Mouse (Mus musculus): ENCODE results near the gene Cmc1.
"Not testable (repeated sequence)": the region's sequence is repeated elsewhere in the genome, so short reads cannot be mapped to it uniquely, and the experiment has no call there.

The Cmc1 gene

DNA sequence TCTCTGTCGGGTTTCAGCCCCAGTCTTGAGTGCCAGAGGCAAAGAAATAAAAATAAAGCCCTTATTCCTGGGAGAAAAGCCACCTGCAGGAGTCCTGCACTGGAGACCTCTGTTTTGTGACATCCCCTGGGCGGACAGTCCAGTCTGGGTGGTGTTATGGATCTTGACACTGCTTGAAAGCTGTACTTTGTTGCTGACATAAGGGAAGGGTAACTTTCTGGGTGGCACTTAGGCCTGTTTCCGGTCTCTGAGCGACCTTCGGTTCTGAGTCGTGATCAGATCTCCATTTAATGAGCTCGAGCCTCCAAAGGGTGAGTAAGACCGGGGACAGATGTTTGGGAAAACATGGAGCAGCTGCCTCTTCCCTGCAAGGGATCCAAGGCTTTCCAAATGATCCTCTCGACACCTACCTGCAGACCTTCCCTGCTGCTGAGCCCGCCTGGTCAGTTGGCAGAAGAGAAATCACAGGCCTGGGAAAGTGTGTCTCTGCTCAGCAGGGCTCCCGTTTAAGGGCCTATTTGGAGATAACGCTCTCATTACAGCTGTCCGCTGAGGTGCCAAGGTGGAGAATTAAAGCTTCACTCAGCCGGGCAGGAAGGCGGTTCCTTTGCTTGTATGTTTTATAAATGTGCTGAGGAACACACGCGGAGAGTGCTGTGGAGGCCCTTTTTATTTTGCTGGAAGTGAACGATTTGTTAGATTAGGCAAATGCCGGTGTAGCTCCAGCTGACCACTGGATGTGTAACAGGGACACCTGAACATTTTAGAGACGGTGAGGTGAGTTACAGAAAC, 648 bp upstream of the Cmc1 start:
- no peak for DNase-seq (ENCODE audit: extremely low read depth, low read depth, low spot score)

DNA sequence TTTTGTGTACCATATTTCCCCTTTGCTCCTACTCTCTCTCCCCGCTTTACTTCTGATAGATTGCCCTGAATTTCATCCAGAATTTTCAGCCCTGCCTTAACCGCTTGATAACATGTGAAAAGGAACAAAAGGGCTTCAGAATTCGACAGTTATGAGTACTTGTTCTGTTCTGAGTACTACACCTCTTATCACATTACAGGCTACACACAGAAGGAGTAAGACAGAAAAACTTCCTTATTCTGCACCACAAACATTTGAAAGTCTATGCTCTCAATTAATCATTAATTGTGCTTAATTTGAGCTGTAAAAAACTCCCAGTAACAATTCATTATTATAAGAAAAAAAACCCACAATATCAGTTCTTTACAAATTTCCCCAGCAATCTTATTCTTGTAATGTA, 9.6 kb downstream of the Cmc1 start:
- DNase-seq (ENCODE audit: extremely low read depth, low read depth, low spot score) = not testable (repeated sequence)

DNA sequence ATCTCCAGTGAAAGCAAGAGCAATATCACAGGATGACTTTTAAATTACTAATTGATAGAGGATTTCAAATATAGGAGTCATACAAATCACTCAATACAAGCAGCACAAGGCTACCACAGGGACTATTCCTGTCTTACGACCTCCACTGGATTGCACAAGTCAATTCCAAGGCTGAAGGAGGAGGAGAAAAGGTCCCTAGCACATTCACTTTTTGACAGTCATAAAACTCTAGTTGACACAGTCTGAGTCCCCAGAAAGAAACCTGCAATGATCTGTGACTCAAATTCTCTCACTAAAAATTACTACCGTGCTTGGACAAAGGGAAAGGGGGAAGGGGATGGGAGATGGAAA, 39.6 kb downstream of the Cmc1 start:
- no peak for DNase-seq (ENCODE audit: extremely low read depth, low read depth, low spot score)

DNA sequence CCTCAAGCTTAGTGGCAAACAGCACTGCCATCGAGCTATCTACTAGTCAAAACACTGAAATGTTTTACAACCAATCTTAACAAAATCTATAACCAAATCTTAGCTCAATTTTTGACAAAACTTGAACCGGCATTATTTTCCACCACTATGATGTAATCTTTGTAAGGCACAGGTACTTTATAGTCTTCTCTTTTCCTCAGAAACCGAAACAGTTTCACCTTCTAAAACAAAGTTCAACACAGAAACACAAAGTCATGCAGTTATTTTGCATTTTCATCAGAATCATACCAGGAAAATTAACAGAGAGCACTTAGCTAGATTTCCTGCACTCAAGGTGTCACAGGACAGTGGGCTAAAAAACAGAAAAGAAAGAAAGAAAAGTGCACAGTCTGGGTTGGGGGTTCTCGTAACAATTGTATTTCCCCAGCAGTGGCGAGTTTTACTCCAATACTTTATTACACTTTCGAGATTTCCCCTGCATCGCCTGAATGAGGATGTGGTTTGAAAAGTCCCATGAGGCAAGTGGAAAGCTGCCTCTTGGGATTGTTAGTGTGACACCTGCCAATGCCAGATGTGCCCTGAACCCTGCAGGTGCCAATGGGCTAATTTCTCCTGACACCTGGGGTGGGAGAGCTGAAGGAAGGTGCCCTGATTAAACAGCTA, 40.1 kb downstream of the Cmc1 start:
- no peak for DNase-seq (ENCODE audit: extremely low read depth, low read depth, low spot score)

DNA sequence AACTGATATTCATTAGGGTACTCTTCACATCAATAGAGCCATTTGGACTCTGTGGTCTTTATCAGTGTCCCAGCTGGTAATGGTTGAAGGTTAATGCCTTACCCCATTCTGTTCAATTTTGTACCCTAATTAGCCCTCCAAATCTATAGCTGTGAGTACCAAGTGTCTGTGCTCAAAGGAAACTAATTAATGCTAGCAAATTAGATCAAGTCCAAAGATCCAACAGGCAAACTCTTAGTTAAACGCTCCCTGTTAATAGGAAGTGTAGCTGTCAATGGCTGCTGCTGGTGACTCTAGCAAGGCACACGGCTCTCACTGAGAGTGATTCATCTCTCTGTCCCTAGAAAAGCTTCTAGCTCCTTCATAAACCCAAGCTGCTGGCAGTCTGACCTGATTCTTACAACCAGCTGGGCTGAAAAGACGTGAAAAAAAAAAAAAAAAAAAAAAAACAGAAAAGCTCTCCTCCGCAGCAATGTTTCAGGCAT, 41.4 kb downstream of the Cmc1 start:
- DNase-seq (ENCODE audit: extremely low read depth, low read depth, low spot score) = no peak

DNA sequence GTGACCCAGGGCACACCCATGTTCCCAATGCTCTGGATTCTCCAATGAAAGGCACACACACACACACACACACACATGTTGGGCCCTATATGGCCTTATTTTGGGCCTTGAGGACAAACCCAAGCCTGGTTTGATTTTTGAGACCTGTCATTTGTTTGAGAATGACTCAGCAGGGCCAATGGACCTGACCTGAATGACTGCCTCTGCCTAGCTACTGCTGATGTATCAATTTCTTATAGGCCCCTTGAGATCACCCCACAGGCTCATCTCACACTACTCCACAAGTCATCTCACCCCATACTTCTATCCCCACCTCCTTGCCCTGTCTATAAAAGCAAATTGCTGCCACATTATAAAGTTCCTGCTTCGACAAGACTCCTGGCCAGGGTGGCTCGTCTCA, 48.2 kb downstream of the Cmc1 start:
- DNase-seq (ENCODE audit: extremely low read depth, low read depth, low spot score) = no peak

DNA sequence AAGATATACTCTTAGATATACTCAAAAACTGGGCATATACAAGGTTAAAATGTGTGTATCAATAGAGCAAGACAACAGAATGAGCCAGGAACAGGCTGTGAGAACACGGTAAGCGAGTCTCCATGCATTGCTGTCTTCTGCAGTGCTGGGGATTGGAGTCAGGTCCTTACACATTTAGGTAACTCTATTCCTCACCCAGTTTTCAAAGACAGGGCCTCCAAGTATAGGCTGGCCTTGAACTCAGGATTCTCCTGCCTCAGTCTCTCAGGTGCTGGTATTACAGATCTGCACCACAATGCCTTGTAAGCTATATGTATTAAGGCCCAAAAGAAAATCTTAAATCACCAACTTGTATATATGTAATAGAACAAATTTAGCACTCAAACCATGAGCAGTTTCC, 49.5 kb downstream of the Cmc1 start:
- no peak for DNase-seq (ENCODE audit: extremely low read depth, low read depth, low spot score)

DNA sequence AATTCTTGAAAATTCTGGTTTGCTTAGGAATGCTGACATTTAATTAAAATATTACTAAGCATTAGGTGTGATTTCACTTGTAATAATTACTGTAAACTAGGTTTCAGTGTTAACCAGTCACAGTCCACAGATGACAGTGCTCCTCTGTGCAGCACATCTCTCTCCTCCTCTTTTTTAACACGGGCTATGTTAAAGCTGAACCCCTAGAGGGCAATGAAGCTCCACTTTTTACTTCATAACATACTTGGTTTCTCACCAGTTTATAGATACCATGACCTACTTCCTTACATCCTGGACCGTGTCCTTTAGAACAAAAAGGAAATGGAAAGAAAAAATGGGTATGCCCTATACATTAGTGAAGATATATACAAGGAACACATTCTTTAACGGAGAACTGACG, 50.6 kb downstream of the Cmc1 start:
- DNase-seq (ENCODE audit: extremely low read depth, low read depth, low spot score) = no peak

DNA sequence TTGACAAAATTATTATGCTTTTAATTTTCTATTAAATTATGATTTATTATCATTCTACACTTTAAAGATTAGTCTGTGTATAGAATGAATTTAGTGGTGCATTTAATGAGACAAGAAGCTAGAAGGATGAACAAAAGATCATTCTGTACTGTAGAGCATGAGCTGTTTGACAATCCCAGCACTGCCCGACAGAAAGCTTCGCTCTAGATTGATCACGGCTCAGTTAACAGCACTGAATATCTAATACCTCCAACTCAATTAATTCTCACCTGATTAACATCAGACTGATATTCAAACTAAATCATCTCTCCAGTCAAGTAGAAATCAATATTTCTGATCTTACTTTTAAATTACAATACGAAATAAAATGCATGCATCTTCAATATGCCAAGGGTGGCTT, 66.1 kb downstream of the Cmc1 start:
- DNase-seq (ENCODE audit: extremely low read depth, low read depth, low spot score) = no peak

DNA sequence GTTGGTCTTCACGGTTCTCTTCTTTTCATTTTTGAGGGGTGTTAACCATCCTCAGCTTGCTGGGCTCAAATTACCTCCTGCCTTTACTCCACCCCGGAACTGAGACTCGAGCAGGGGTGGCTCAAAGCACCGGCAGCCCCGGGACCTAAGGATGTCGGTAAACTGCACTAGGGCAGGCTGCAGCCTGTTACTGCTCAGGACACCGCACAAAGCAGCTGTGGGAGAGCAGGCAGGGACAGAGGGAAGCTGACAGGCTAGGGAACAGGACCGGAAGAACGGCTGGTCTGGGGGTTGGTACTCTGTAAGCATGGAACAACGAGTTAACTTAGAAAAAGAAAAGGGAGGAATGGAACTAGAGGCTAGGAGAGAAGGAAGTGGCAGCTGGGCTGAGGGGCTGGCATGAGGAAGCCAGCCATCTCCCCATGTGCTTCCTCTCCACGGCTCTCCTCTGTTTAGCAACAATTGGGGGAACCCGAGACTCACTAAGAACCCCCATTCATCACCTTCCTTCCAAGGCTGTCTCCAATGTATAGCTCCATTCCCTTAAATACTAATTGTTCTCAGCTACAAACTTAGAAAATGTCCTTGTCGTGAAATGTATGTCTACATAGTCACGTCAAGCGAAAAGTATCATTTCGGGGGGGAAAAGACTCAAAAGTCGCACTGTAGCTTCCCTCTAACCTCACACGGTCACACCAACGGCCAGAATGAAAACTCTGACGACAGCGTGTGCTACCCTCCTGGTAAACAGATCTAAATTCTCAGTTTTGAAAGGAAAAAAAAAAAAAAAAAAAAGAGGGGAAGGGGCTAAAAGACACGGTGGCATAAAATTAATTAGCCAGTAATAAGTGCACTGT, 67.2 kb downstream of the Cmc1 start:
- DNase-seq (ENCODE audit: extremely low read depth, low read depth, low spot score) = no peak

DNA sequence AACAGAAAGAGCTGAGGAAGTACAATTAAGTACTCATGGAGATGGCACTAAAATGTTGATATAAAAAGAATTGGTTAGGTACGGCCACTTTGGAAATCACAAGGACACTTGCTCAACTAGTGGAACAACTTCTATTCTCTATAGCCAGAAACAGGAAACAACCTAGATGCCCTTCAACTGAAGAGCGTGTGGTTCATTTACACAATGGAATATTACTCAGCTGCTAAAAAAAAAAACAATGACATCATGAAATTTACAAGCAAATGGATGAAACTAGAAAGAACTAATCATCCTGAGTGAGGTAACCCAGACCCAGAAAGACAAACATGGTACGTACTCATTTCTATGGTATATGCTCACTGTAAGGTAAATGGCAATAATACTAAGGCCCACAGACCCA, 76.6 kb downstream of the Cmc1 start:
- DNase-seq (ENCODE audit: extremely low read depth, low read depth, low spot score) = no peak

DNA sequence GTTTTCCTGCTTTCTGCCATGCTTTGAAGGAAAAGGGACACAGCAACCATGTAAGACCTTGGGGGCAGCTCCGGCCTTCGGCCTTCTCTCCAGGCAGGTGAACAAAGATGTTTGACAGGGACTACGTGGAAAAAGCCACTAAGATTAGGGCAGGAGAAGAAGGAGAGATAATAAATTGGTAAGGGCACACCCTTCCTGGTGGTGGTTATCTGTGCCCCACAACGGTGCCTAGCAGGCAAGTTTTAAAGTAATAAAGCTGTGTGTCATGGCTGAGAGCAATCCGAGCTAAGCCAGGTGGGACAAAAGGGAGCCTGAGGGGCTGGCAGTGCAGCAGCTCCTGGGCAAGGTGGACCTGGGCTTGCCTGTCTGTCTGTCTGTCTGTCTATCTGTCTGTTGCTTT, 77.9 kb downstream of the Cmc1 start:
- DNase-seq (ENCODE audit: extremely low read depth, low read depth, low spot score) = no peak

DNA sequence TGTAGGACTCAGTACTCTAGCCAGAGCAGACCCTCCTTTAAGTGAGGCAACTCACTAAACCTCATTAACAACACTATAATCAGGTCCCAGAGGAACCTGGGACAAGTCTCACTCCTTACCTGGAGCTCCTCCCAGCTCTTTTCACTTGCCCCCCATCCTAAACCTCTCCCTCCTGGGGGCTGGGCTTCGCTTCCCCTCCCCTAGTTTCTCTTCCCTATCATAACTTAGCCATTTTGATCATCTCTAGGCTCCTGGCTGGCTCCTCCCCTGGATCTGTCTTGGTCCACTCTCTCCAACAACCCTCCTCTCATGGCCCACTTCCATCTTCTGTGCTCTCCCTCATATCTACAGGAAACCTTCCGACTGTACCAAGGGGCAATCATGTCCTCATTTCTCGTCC, 78.6 kb downstream of the Cmc1 start:
- no peak for DNase-seq (ENCODE audit: extremely low read depth, low read depth, low spot score)

DNA sequence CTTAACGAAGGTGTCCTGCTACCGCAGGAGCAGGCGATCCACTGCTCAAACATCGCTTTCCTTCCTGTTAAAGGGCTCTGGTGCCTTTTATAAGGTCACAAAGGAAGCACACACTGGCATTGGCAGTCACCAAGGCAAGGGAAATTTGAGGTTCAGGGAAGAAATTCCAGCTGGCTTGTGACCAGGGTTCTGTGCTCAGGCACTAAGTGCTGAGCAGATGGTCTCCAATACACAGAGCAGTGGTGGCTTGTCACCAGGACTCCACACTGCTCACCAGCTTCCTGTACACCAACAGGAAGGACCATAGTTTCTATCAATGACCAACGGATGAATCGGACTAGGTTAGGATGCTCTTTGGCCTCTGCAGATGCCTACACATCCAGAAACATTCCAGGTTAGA, 79.5 kb downstream of the Cmc1 start:
- no peak for DNase-seq (ENCODE audit: extremely low read depth, low read depth, low spot score)

DNA sequence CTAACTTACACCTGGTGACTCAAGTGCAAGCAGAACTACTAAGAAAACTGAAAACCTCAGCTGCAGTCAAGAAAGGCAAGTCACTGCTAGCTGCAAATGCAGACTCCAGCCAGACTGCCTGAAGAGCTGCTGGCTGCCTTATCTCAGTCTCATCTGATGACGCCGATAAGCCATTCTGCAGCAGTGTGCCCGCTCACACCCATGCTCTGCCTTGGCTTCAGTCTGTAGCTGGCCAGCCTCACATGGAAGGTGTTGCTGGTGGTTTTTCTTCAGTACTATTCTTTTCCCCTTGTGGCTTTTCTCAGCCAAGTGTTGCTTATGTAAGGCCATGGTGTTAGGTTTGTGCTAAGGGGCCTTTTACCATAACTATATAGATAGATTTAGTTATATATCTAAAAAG, 90.9 kb downstream of the Cmc1 start:
- no peak for DNase-seq (ENCODE audit: extremely low read depth, low read depth, low spot score)

DNA sequence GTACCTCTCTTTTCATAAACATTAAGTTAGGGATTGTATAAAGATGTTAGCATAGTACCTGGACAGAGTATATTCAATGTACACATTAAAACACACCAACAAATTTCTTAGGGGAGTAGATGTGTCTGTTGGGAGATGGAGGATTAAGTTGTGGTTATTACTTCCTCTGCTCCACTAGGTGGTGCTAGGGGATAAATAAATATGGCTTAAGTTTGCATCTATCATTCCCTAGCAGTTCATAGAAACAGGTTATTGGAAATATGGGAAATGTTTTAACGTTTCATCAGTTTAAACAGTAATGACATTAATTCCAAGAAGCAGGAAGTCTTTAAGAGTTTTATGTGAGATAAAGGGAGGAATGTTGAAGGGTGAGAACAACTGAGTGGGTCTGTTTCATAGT, 96.7 kb downstream of the Cmc1 start:
- DNase-seq (ENCODE audit: extremely low read depth, low read depth, low spot score) = no peak

DNA sequence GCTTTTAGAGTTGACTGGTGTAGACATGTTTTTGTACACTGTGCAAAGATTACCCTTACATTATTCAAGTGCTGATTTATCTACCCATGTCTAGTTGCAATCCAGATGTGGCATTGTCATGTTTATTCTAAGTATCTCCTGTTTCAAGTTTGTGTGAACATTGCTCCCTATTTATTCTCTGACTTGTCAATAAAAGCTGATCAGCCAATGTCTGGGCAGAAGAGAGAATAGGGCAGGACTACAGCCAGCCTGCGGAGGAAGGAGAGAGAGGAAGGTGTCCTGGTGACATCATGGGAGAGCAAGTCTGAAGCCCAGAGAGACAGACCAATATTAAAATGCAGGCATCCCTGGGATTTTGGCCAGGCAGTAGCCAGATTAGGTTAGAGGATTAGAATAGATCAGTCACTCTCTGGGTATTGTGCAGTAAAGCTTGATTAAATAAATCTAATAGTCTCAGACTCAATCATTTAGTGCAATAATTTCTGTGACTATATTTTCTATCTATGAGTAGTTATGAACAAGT, 104.9 kb downstream of the Cmc1 start:
- no peak for DNase-seq (ENCODE audit: extremely low read depth, low read depth, low spot score)

DNA sequence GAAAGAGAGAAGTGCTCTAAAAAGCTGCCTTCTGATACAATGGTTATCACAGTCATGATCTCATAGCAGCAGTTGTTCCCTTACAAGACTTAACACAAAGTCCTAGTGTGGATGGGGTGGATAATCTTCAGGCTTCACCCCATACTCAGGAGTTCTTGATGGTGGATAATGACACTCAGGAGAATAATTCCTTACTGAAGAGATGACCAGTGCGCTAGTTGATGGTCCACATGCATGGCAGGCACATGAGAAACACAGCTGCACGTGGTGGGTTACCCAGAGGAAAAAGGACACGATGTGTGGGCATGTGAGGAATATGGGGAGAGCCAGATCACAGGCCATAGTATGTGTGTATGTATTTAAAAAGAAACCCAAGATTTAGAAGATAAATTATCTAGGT, 106.4 kb downstream of the Cmc1 start:
- no peak for DNase-seq (ENCODE audit: extremely low read depth, low read depth, low spot score)

DNA sequence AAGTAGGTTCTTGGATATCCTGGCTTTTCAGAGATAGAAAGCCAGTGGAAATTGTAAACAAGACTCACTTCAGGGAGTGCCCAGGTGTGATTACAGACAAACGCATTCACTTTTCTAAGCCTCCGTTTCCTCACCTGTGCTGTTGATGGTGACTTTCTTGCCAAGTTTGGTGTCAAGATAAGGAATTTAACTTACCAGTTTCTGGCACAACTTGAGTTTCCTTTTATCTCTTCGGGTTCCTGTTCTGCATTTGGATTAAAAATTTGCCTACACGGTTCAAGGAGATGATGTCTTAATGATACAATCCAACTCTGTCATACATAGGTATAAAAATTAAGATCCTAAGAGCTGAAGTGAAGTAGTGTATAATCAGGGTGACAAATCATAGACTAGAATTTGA, 107.2 kb downstream of the Cmc1 start:
- DNase-seq (ENCODE audit: extremely low read depth, low read depth, low spot score) = no peak

DNA sequence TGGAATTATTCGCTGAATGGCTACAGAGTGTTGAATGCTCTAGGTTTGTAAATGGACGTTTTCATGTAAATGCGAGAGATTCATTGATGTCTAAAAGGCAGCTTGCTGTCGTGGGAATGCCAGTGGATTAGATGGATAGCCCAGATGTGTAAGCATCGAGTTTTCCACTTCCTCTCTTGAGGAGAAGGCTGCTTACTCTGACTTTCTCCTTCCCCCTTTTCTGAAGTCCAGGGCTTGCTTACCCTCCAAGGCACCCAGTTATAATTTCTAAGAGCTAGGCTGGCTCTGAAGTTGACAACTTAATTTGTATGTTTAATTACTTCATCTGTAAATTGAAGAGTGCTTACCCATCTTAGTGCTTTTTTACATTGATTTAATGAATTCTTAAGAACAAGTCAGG, 108.3 kb downstream of the Cmc1 start:
- no peak for DNase-seq (ENCODE audit: extremely low read depth, low read depth, low spot score)

DNA sequence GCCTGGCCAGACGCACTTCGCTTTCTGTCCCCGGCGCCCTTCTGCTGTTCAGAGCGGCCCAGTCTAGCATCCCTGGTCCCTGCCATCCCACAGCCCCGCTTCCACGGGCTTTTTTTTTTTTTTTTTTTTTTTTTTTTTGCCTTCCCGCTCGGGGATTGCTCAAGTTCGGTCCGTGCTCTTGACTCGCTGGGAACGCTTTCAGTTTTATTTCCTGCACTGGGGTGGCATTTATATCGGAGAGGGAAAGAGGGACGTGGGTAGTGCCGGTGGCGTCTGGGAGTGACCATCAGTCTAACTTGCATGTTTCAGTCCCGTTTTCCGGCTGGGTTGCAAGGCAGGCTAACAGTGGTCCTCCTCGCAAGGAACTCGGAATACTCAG, 109.0 kb downstream of the Cmc1 start:
- no peak for DNase-seq (ENCODE audit: extremely low read depth, low read depth, low spot score)

Measured in fat pad, adult 2 months (tissue).